Mouse (Mus musculus) liver, embryonic 11.5 days (tissue): ENCODE results near the gene Pdia4. TPM values are rescaled to one million over a fixed set of nuclear protein-coding genes. Genes with fewer than 3 reads are reported as not detected.
A peak's percentile ranks its signal among the peaks of the same experiment; 100 is the strongest.

Experiments used
- ATAC-seq: fragments of 200-750 bp; cut with Nextera tagmentation; replicated peaks from 2 replicates; pipeline ENCODE4 v1.8.0; 2017; ENCODE audit warnings: moderate number of reproducible peaks, mild to moderate bottlenecking, moderate TSS enrichment, moderate library complexity; ENCODE audit not compliant: low FRiP score
- DNase-seq: peaks from one replicate; pipeline ENCODE4 v3.0.0-alpha.2; 2017; ENCODE audit warnings: low spot score
- H3K27ac ChIP-seq: fragments of 300-500 bp; sonication (generic); 2 replicates; pipeline ENCODE4 v1.5.1; 2014; ENCODE audit warnings: mild to moderate bottlenecking, low read depth, low read length, control low read depth
- H3K27me3 ChIP-seq: fragments of 300-500 bp; sonication (generic); replicated peaks from 2 replicates; pipeline ENCODE4 v1.6.1; 2014; ENCODE audit warnings: low read length, mixed read lengths; ENCODE audit not compliant: control insufficient read depth, insufficient read depth
- H3K36me3 ChIP-seq: fragments of 300-500 bp; sonication (generic); 2 replicates; pipeline ENCODE4 v1.6.1; 2014; ENCODE audit warnings: mild to moderate bottlenecking, low read length, moderate library complexity, mixed read lengths; ENCODE audit not compliant: control insufficient read depth, insufficient read depth
- H3K4me1 ChIP-seq: fragments of 300-500 bp; sonication (generic); replicated peaks from 2 replicates; pipeline ENCODE4 v1.6.1; 2014; ENCODE audit warnings: low read length, mixed read lengths; ENCODE audit not compliant: control insufficient read depth, insufficient read depth
- H3K4me2 ChIP-seq: fragments of 300-500 bp; sonication (generic); 2 replicates; pipeline ENCODE4 v1.6.1; 2014; ENCODE audit warnings: mild to moderate bottlenecking, control low read depth, moderate library complexity
- H3K4me3 ChIP-seq: fragments of 300-500 bp; sonication (generic); 2 replicates; pipeline ENCODE4 v1.5.1; 2014; ENCODE audit warnings: low read depth, low read length, control low read depth
- H3K9ac ChIP-seq: fragments of 300-500 bp; sonication (generic); 2 replicates; pipeline ENCODE4 v1.6.1; 2014; ENCODE audit warnings: low read depth, low read length, control low read depth
- H3K9me3 ChIP-seq: fragments of 300-500 bp; sonication (generic); 2 replicates; pipeline ENCODE4 v1.6.1; 2016; ENCODE audit warnings: low read length, inconsistent platforms, mixed read lengths; ENCODE audit not compliant: control insufficient read depth
- WGBS: fragments of 180-500 bp; shearing (Covaris S2); extraction: QIAGEN DNeasy Blood & Tissue Kit; methylation state at CpG from one replicate; pipeline ENCODE4 v1.1.7; 2014; 5-methylcytosine and 5-hydroxymethylcytosine counted together
- polyA plus RNA-seq: library from polyadenylated mRNA; unstranded; fragments of >200 nt; fragmentation: Nextera tagmentation; extraction: Ambion mirVana; gene quantifications from 2 replicates; pipeline ENCODE4 v1.2.1, GENCODE M21; 2014

Pdia4 gene
- polyA plus RNA-seq, 1 experiment from 2014 or later, result 233 TPM

DNA sequence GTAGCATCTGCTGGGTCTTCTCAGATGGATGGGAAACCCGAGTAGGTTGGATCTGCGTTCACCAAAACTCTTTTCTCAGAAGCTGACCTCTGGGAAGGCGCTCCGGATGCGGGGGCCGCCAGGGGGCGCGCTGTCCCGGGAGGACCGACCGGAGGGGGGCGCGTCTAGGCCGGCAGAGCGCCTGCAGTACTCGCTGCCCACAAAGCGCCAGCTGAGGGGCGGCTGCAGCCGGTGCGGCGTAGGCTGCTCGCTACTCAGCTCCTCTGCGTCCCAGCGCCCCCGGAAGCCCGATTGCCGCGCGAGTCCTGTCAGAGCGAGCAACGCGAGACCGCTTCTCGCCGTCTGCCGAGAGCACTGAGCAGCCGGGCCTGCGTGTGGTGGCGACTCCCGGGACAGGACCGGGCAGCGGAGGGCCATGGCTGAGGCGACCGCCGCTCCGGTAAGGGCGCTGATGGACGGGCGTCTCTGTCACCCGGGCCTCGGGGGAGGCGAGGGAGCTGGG lies 22.3 kb upstream of the Pdia4 start, which contains the start of gene Zfp398:
Gene Zfp398, plus strand, starts transcription at position 180 of the 502 bp plus-strand sequence.
- H3K4me3 ChIP-seq, result peak within 1 kb of the TSS; percentile 95
- ATAC-seq (peak; percentile 96), DNase-seq (peak; percentile 96)
- WGBS, result under 1% methylated on average over 51 of the region's 52 CpGs
- H3K36me3 ChIP-seq, result no peaks in the 10 kb centered on the region
- peak within 1 kb of the TSS; percentile 92 for H3K4me2 ChIP-seq
- H3K4me1 ChIP-seq, result peaks cover 23% of the 10 kb centered on the region
- H3K9ac ChIP-seq, result peak within 1 kb of the TSS; percentile 97
- H3K9me3 ChIP-seq, result no peaks in the 10 kb centered on the region
- no peaks in the 10 kb centered on the region for H3K27me3 ChIP-seq
- H3K27ac ChIP-seq, result peak within 1 kb of the TSS; percentile 54

DNA sequence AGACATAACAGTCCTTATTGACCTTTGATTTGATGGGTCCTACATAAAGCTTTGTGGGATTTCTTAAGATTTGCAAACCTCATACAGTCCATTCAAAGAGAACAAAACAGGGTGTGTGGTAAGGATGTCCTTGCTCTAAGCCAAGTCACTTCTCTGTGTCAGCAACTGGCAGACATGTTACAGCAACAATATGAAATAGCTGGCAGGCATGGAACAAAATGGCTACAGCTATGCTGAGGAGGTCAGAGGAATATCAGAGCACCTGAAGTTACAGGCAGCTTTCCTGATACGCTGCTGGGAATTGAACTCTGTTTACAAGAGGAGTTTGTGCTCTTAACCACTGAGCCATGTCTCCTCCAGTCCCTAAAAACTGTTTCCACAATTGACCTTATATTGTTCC lies 19.0 kb upstream of the Pdia4 start:
- DNase-seq, result no peak
- Histone ChIP-seq H3K27ac (no peak overlapping the region), H3K9ac (no peak overlapping the region), H3K9me3 (no peaks in the 10 kb centered on the region), H3K4me2 (no peak overlapping the region), H3K36me3 (no peaks in the 10 kb centered on the region), H3K4me1 (peaks cover 8% of the 10 kb centered on the region; the same call in 1 of the 2 replicates), H3K4me3 (no peak overlapping the region), H3K27me3 (no peaks in the 10 kb centered on the region)
- no peak for ATAC-seq
- 81% methylated on average over 1 of the region's 1 CpGs for WGBS

DNA sequence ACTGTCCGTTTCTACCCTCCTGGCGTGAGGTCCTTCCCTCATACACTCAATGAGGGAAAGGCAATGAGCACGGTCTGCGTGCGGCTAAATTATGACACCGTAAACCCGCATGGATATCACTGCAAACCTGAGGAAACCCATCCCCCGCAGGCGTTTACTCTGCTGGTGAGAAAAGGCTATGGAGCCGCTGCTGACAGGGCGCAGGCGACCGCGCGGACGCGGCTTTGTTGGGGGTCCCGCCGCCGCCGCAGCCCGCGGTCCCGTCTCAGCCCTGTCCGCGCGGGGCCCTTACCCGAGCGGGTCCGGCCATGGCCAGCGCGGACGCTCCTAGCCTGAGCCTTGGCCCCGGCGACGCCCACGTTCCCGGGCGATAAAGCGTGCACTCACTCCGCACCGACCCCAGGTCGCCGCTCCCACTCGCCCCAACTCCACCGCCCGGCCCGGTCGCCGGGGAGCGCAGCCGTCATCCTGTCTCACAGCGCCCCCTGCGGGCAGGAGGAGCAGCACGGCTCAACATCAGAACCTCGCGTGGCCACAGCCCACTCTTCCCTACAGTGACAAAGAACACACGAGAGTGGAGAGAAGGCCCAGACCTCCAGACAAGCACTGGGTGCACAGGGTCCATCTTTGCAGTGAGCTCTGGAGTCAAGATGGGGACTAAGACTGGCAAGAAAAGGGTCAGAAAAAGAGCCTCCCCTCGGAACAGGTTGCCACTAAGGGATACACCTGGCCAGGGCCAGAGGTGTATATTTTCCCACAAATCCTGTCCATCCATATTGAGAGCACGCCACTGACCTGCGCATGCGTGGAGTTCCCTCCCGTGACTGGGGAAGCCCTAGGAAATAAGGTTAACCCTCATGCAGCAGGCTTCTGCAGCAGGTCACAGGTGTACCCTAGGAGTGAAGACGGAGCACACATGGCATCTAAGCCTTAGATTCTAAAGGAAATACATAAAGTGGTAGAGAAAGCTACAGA lies 17.2 kb upstream of the Pdia4 start, which contains the start of gene Zfp786:
Gene Zfp786, minus strand, starts transcription at position 764 of the 975 bp plus-strand sequence.
- Histone ChIP-seq H3K4me3 (peak within 1 kb of the TSS; percentile 84), H3K27ac (no peak within 1 kb of the TSS), H3K9ac (peak within 1 kb of the TSS; percentile 78), H3K4me1 (peaks cover 5% of the 10 kb centered on the region; the same call in 1 of the 2 replicates), H3K4me2 (peak within 1 kb of the TSS; percentile 76), H3K27me3 (no peaks in the 10 kb centered on the region), H3K36me3 (no peaks in the 10 kb centered on the region), H3K9me3 (no peaks in the 10 kb centered on the region)
- DNase-seq (peak; percentile 90), ATAC-seq (peak; percentile 82)
- 2% methylated on average over 64 of the region's 64 CpGs for WGBS

DNA sequence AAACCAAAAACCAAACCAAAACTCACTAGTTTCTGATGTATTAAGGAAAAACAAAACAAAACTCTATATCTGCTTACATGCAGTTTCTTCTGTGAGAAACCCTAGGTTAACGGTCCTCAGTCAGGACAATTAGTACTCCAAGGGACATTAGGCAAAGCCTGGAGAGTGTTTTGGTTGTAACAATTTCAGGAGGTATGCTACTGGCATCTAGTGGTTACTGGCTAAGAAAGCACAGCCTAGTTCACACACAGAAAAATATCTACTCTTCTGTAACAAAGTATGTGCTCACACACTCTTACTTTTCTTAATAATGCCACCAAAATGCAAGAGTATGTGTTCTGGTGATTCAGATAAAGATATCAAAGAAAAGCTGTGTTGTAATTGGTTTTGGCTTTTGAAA lies 15.7 kb upstream of the Pdia4 start:
- Histone ChIP-seq H3K9ac (no peak overlapping the region), H3K36me3 (no peaks in the 10 kb centered on the region), H3K4me3 (no peak overlapping the region), H3K9me3 (no peaks in the 10 kb centered on the region), H3K4me2 (no peak overlapping the region), H3K4me1 (peaks cover 5% of the 10 kb centered on the region; the same call in 1 of the 2 replicates), H3K27ac (no peak overlapping the region), H3K27me3 (no peaks in the 10 kb centered on the region)
- no peak for DNase-seq
- no peak for ATAC-seq
- WGBS, result 37% methylated on average over 1 of the region's 1 CpGs

DNA sequence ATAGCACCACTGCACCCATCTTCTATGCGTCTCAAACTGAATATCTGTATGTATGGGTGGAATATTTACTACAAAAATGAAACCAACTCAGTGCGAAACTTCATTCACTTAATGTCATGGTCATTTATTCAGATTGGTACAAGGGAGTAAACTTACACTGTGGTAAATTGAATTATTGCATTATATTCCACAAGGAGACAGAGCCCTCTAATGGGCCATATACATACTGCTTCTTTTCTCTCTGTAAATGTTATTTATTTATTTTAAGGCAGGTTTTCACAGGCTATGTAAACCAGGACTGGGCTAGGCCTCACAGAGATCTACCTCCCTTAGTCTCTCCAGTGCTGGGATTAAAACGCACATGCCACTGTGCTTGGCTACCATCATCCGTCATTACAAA lies 14.2 kb upstream of the Pdia4 start:
- ATAC-seq (no peak), DNase-seq (no peak)
- no peaks in the 10 kb centered on the region for H3K27me3 ChIP-seq
- peaks cover 5% of the 10 kb centered on the region; the same call in 1 of the 2 replicates for H3K4me1 ChIP-seq
- no peaks in the 10 kb centered on the region for H3K9me3 ChIP-seq
- no peak overlapping the region for H3K4me3 ChIP-seq
- H3K36me3 ChIP-seq, result no peaks in the 10 kb centered on the region
- H3K4me2 ChIP-seq, result no peak overlapping the region
- H3K9ac ChIP-seq, result no peak overlapping the region
- WGBS, result 87% methylated on average over 4 of the region's 4 CpGs
- no peak overlapping the region for H3K27ac ChIP-seq

DNA sequence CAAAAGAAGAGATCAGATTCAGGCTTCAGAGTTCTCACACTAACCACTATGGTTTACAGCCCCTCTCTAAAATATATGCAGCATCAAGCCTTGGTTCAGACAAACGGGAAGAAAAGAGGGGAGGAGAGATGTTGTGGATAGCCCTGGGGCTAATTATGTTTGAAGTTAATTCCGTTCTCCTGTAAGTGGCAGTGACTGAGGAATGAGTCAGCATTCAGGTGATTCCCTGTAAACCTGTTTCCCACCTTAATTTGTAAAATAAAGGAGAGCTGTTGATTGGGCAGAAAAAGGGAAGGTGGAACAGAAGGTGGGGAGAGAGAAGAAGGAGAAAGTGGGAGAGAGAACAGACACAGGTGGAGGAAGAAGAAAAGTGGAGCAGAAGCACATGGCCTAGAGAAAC lies 11.0 kb upstream of the Pdia4 start:
- DNase-seq, result no peak
- H3K4me1 ChIP-seq, result no peaks in the 10 kb centered on the region
- no peaks in the 10 kb centered on the region for H3K27me3 ChIP-seq
- no peak overlapping the region for H3K4me2 ChIP-seq
- H3K4me3 ChIP-seq, result no peak overlapping the region
- no peaks in the 10 kb centered on the region for H3K36me3 ChIP-seq
- WGBS, result 63% methylated on average over 2 of the region's 2 CpGs
- H3K9me3 ChIP-seq, result no peaks in the 10 kb centered on the region
- no peak overlapping the region for H3K9ac ChIP-seq
- no peak overlapping the region for H3K27ac ChIP-seq
- ATAC-seq, result no peak

DNA sequence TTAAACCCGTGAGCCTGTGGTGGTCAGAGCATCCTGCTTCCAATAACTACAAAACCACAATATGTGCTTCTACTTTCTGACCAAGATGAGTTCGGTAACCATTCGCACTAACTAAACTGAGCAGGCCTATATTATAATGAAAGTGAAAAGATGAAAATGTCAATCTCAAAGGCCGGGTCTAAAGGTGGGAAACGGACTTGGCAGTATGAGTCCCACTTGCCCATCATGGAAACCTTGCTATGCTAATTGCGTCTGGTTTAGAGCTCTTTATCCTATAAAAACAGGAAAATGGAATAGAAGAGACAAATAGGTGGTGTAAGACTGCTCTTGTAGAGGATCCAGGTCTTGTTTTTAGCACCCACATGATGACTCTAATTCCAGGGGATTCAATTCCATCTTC lies 8.5 kb upstream of the Pdia4 start:
- Histone ChIP-seq H3K4me3 (no peak overlapping the region), H3K27me3 (no peaks in the 10 kb centered on the region), H3K4me1 (no peaks in the 10 kb centered on the region), H3K9ac (no peak overlapping the region), H3K36me3 (no peaks in the 10 kb centered on the region), H3K9me3 (no peaks in the 10 kb centered on the region), H3K4me2 (no peak overlapping the region), H3K27ac (no peak overlapping the region)
- 87% methylated on average over 6 of the region's 6 CpGs for WGBS
- ATAC-seq (no peak), DNase-seq (no peak)

DNA sequence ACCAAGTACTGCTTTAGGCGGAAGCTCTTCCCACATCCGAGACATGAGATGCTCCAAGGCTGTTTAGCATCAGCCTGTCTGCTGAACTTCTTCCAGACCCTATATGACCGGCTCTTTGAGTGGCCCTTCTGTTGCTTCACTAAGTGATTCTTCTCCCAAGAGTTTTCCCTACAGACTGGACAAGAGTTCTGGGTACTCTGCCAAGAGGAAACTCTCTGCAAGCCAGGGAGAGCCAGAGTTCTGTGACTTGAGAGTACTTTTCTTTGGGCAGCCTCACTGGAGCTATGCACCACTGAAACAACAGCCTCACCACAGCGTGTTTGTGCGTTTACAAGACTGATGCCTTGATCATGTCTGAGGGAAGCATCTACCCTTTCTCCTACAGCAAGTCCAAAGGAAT lies 8.0 kb upstream of the Pdia4 start:
- no peak overlapping the region for H3K27ac ChIP-seq
- DNase-seq (no peak), ATAC-seq (no peak)
- no peak overlapping the region for H3K4me2 ChIP-seq
- no peaks in the 10 kb centered on the region for H3K27me3 ChIP-seq
- WGBS, result 93% methylated on average over 5 of the region's 5 CpGs
- H3K4me1 ChIP-seq, result no peaks in the 10 kb centered on the region
- H3K36me3 ChIP-seq, result no peaks in the 10 kb centered on the region
- no peaks in the 10 kb centered on the region for H3K9me3 ChIP-seq
- no peak overlapping the region for H3K4me3 ChIP-seq
- H3K9ac ChIP-seq, result no peak overlapping the region
